Mouse (Mus musculus) olfactory bulb, adult 2 months (tissue): ENCODE results near the gene Pla2g2c.

Source experiments
- CTCF ChIP-seq: fragments of 200-500 bp; IDR thresholded peaks from 2 replicates; pipeline ENCODE4 v1.5.1; 2012; ENCODE audit warnings: low read depth, mild to moderate bottlenecking, low read length, moderate library complexity; ENCODE audit not compliant: insufficient read depth
- POLR2A ChIP-seq: fragments of 200-500 bp; IDR thresholded peaks from 2 replicates; pipeline ENCODE4 v1.6.1; 2012; ENCODE audit warnings: mild to moderate bottlenecking, low read depth, low read length, moderate library complexity; ENCODE audit not compliant: insufficient read depth

- no peak for TF ChIP-seq CTCF
- TF ChIP-seq POLR2A = no peak
Observed at GRCm38 (mm10) chr4:138709944-138710343, 14.6 kb upstream of the Pla2g2c start.
